Mouse (Mus musculus): ENCODE measurements at regions not wholly inside any gene's neighbourhood (a gene's known extent, or its start where the extent isn't known, plus 50 kb on each side); places are given as distances from the start of the nearest gene placed in this dataset.

GRCm38 (mm10) chr12:27680459-27680858, 338.1 kb upstream of the Sox11 start:
- Histone ChIP-seq H3K36me3 (ENCODE audit: control insufficient read depth in 1 of 2, insufficient read depth in 2 of 2, low read length in 2 of 2) (no peaks in the 10 kb centered on the region), H3K27me3 (ENCODE audit: control insufficient read depth in 1 of 2, insufficient read depth in 2 of 2, low read length in 2 of 2) (no peaks in the 10 kb centered on the region), H3K4me3 (ENCODE audit: control insufficient read depth in 1 of 2, insufficient read depth in 1 of 2, low read depth in 2 of 2, low read length in 2 of 2) (no peak overlapping the region), H3K27ac (ENCODE audit: control insufficient read depth, low read depth, low read length) (no peak overlapping the region), H3K79me2 (ENCODE audit: control insufficient read depth, insufficient read depth, low read length, poor library complexity) (no peaks in the 10 kb centered on the region), H3K9ac (ENCODE audit: control insufficient read depth, low read depth, low read length, poor library complexity, severe bottlenecking) (no peak overlapping the region), H3K4me1 (ENCODE audit: control insufficient read depth in 1 of 2, insufficient read depth in 2 of 2, low read length in 2 of 2) (no peaks in the 10 kb centered on the region), H3K9me3 (replicated peaks; ENCODE audit: insufficient read depth, low read length) (no peaks in the 10 kb centered on the region)
- no peak for TF ChIP-seq RCOR1 (IDR thresholded peaks at IDR 0.05; ENCODE audit: low read depth, low read length)
- TF ChIP-seq ZC3H11A (IDR thresholded peaks at IDR 0.05; ENCODE audit: low read depth, low read length): no peak
- no peak for TF ChIP-seq MAX (IDR thresholded peaks at IDR 0.05; ENCODE audit: low read length)
- TF ChIP-seq MAFK (IDR thresholded peaks at IDR 0.05; ENCODE audit: borderline replicate concordance, low read depth, low read length): no peak
- TF ChIP-seq HCFC1 (IDR thresholded peaks at IDR 0.05; ENCODE audit: low read depth, low read length): no peak
- no peak for TF ChIP-seq TAL1 (IDR thresholded peaks at IDR 0.05; ENCODE audit: low read length)
- no peak for TF ChIP-seq CHD2 (IDR thresholded peaks at IDR 0.05; ENCODE audit: low read length)
- TF ChIP-seq CTCF (IDR thresholded peaks at IDR 0.05 in 2 of 3, conservative IDR thresholded peaks at IDR 0.05 in 1 of 3; ENCODE audit: control insufficient read depth in 1 of 3, insufficient read depth in 1 of 3, low read depth in 2 of 3, low read length in 3 of 3, poor library complexity in 1 of 3, severe bottlenecking in 1 of 3): no peak
- TF ChIP-seq USF2 (IDR thresholded peaks at IDR 0.05; ENCODE audit: borderline replicate concordance in 1 of 2, insufficient read depth in 1 of 2, low read depth in 1 of 2, low read length in 2 of 2): no peak
- TF ChIP-seq RAD21 (IDR thresholded peaks at IDR 0.05; ENCODE audit: low read depth, low read length): no peak
- DNase-seq (ENCODE audit: low read depth, low spot score): no peak

DNA sequence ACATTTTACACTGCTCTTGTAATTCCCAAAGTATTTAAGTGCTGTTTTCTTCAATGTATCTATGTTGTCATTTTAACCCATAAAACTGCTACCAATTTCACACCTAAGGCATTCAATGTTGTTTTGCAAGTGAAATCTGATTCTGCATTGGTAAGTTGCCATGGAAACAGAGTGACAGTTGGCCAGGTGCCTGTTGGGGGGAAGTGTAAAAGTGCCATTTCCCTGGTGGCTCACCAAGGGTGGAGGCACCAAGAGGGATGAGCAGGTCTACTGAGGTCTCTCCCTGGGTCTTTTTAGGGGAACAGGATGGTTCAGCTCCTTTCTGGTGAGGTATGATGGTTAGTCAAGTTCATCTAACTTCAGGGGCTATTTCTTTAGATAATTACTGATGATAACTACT, 331.0 kb upstream of the Sox11 start:
- no peak for TF ChIP-seq TCF12 (IDR thresholded peaks at IDR 0.05; ENCODE audit: low read depth, low read length)
- no peak for TF ChIP-seq MAFK (IDR thresholded peaks at IDR 0.05; ENCODE audit: borderline replicate concordance, low read depth, low read length)
- TF ChIP-seq MEF2A (IDR thresholded peaks at IDR 0.05; ENCODE audit: extremely low read depth, insufficient replicate concordance, low read depth, low read length, poor library complexity, severe bottlenecking): no peak
- no peak for TF ChIP-seq HCFC1 (IDR thresholded peaks at IDR 0.05; ENCODE audit: low read depth, low read length)
- TF ChIP-seq POLR2AphosphoS2 (IDR thresholded peaks at IDR 0.05; ENCODE audit: low read length): no peak
- no peak for TF ChIP-seq TBP (IDR thresholded peaks at IDR 0.05; ENCODE audit: low read depth, low read length)
- no peak for TF ChIP-seq ETS1 (IDR thresholded peaks at IDR 0.05; ENCODE audit: low read depth, low read length)
- no peak for TF ChIP-seq MYB (IDR thresholded peaks at IDR 0.05; ENCODE audit: low read depth, low read length)
- TF ChIP-seq BHLHE40 (IDR thresholded peaks at IDR 0.05; ENCODE audit: borderline replicate concordance, low read depth, low read length): no peak
- no peak for TF ChIP-seq RCOR1 (IDR thresholded peaks at IDR 0.05; ENCODE audit: low read depth, low read length)
- no peaks in the 10 kb centered on the region for H3K9me3 ChIP-seq (replicated peaks; ENCODE audit: insufficient read depth, low read length)

More for the DNA sequence above, 331.0 kb upstream of the Sox11 start:
- H3K4me3 ChIP-seq (ENCODE audit: control insufficient read depth in 1 of 2, insufficient read depth in 1 of 2, low read depth in 2 of 2, low read length in 2 of 2): no peak overlapping the region
- no peaks in the 10 kb centered on the region for H3K27me3 ChIP-seq (ENCODE audit: control insufficient read depth in 1 of 2, insufficient read depth in 2 of 2, low read length in 2 of 2)
- no peaks in the 10 kb centered on the region for H3K4me1 ChIP-seq (ENCODE audit: control insufficient read depth in 1 of 2, insufficient read depth in 2 of 2, low read length in 2 of 2)
- no peak overlapping the region for H3K27ac ChIP-seq (ENCODE audit: control insufficient read depth, low read depth, low read length)
- no peak overlapping the region for H3K9ac ChIP-seq (ENCODE audit: control insufficient read depth, low read depth, low read length, poor library complexity, severe bottlenecking)
- no peaks in the 10 kb centered on the region for H3K36me3 ChIP-seq (ENCODE audit: control insufficient read depth in 1 of 2, insufficient read depth in 2 of 2, low read length in 2 of 2)
- H3K79me2 ChIP-seq (ENCODE audit: control insufficient read depth, insufficient read depth, low read length, poor library complexity): no peaks in the 10 kb centered on the region
- no peak for DNase-seq (ENCODE audit: low read depth, low spot score)

Data from MEL (cell line).